Mouse (Mus musculus): ENCODE measurements around the gene Krtap10-4.

Gene Krtap10-4

GRCm38 (mm10) chr10:77826951-77827350, at the start of gene Krtap10-4:
TSS of gene Krtap10-4 (minus strand) at chr10:77827095.
- DNase-seq (ENCODE audit: extremely low spot score, low spot score), result no peak

DNA sequence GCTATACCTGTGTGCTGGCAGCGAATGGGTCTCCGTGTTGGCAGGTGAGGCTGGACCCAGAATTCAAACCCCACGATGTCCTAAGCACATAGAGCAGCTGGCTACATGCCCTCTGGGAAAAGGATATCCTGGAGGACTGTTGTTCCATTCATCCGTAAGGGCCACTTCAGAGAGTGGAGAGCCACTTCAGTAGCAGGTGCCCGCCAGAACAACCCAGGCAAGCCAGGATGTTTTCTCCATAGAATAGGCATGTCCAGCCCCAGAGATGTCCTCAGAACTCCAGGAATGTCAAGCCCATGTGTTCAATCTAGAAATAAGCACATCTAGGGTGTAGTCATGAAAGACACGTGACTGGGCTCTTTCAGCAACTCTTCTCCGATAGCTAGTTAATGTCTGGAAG, 42.8 kb upstream of the Krtap10-4 start:
- DNase-seq (ENCODE audit: extremely low spot score, low spot score), result no peak

DNA sequence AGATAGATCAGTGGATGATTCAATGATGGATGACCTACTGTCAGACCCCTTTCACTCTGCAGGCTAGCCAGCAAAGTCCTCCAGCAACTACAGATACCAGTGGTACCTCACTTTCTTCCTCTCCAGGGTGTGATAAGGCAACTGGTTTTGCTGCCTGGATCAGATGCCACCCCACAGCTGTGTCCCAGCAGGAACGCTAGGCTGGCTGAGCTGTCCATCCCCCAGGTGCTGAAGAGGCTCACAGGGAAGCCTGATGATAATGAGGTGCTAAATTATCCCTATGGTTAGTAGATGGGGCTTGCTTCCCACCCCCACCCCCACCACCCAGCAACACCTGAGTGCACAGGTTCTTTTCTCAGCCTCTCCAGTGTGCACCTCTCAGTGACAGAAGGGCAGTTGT, 40.7 kb upstream of the Krtap10-4 start:
- DNase-seq (ENCODE audit: extremely low spot score, low spot score), result no peak

GRCm38 (mm10) chr10:77864762-77865143, 37.9 kb upstream of the Krtap10-4 start:
- no peak for DNase-seq (ENCODE audit: extremely low spot score, low spot score)

- peak; percentile 35 for DNase-seq (ENCODE audit: extremely low spot score, low spot score)
Observed at GRCm38 (mm10) chr10:77864067-77864761, 37.3 kb upstream of the Krtap10-4 start.

DNA sequence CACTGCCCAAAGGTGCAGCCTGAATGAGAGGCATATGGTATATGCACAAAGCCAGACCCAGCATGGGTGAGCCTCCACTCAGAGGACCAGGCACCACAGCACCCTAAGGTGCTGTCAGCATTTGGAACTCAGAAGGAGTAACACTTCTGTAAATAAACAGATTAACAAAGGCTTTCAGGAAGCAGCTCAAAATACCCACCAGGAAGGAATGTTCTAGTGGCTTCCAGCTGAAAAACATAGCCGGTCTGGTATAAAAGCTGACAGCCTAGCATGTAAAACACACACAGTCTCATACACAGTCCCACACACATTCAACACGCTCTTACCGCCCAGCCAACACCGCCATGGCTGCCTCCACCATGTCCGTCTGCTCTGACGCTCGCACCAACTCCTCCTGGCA, 34.8 kb upstream of the Krtap10-4 start, which contains the start of gene Gm3285:
Gm3285 (plus strand) TSS at position 301 of the 400 bp plus-strand sequence.
- no peak for DNase-seq (ENCODE audit: extremely low spot score, low spot score)

DNA sequence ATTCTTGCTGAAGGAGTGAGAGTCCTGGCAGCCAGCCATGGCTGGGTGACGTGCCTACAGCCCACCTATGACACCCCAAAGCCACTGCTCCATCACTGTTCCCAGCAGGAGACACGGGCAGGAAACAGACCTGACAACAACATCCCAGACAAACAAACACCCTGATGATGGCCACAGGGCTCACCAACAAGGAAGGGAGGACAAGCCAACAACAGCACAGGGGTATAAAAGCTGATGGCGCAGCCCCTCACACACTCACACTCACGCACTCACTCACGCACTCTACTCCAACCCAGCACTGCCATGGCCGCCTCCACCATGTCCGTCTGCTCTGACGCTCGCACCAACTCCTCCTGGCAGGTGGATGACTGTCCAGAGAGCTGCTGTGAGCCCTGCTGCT, 25.7 kb upstream of the Krtap10-4 start, which contains the start of gene Gm10318:
Gm10318 (plus strand) TSS at position 301 of the 400 bp plus-strand sequence.
- DNase-seq (ENCODE audit: extremely low spot score, low spot score), result no peak

- no peak for DNase-seq (ENCODE audit: extremely low spot score, low spot score)
Observed at GRCm38 (mm10) chr10:77847538-77847937, 20.6 kb upstream of the Krtap10-4 start.

DNA sequence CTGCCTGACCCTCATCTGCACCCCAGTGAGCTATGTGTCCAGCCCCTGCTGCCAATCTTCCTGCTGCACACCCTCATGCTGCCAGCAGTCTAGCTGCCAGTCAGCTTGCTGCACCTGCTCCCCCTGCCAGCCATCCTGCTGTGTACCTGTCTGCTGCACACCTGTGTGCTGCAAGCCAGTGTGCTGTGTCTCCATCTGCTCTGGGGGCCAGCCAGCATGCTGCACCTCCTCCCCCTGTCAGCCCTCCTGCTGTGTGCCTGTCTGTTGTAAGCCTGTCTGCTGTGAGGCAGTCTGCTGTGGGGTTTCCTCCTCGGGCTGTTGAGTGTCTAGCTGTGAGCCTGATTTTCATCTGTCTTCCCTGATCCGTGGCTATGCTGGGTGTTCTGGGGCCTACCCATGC, 20.1 kb upstream of the Krtap10-4 start:
- DNase-seq (ENCODE audit: extremely low spot score, low spot score), result no peak

DNA sequence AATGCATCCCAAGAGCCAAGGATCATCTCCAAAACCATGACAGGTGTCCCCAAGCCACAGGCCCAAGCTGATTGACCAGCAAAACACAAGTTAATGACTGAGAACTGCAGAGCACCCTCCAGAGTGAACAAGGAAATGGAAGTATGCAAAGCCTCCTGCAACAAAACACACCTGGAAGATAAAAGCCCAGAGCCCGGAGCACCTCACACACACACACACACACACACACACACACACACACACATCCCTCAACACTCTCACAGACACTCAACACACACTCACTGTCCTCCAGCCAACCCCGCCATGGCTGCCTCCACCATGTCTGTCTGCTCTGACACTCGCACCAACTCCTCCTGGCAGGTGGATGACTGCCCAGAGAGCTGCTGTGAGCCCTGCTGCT, 19.6 kb upstream of the Krtap10-4 start, which contains the start of gene Gm36176:
Gm36176 (plus strand) TSS at position 301 of the 400 bp plus-strand sequence.
- no peak for DNase-seq (ENCODE audit: extremely low spot score, low spot score)

DNA sequence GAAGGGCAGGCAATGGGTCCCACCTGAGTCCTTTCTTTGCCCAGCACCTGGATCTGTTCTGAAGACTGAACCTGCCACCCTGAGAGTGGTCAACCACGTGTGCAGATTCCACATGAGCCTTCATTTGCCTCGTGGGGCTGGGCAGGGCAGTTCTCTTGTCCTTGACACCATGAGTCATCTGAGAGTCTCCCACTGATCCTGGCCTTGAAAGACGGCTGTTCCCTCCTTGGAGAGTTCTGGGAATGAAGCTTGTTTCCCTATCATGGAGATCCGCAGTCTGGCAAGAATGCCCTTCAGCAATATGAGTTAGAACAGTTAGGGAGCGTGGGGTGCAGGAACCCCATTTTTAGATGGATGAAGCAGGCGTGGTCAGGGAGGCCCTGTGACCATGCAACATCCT, 12.1 kb upstream of the Krtap10-4 start:
- DNase-seq (ENCODE audit: extremely low spot score, low spot score), result no peak

DNA sequence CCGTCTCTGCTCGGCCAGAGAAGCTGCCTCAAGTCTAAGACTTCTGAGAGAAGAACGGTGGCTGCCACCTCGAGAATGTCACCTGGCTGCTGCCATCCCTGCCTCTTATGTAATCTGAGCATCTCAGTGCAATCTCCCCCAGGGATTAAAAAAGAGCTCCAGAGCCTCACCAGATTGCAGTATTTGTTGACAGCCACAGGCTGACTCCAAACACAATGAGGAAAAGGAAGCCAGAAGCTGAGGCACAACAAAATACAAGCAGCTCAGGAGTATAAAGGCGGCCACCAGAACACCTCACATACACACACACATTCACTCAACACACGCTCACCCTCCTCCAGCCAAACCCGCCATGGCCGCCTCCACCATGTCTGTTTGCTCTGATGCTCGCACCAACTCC, 8.8 kb upstream of the Krtap10-4 start, which contains the start of gene Krtap10-10:
Krtap10-10 (plus strand) TSS at position 301 of the 400 bp plus-strand sequence.
- no peak for DNase-seq (ENCODE audit: extremely low spot score, low spot score)

- no peak for DNase-seq (ENCODE audit: extremely low spot score, low spot score)
Observed at GRCm38 (mm10) chr10:77819203-77819602, 7.7 kb downstream of the Krtap10-4 start.

- DNase-seq (ENCODE audit: extremely low spot score, low spot score), result no peak
Observed at GRCm38 (mm10) chr10:77818523-77818922, 8.4 kb downstream of the Krtap10-4 start.

DNA sequence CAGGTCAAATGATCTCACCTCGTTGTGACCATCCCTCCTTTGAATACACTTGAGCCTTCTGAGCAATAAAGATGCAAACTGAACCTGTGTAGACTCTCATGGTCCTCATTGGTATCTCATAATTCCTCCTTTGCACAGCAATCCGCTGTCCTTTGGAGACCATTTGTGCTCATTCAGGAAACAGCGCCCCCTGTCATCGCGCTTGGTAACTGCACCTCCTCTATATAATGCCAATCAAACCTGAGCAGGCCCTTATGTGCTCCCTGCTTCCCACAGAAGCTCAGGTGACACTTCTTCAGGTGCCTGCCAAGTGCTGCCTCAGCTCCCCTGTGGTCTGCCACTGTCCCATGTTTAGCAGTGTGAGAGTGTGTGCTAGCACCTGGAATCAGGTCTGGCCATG, 11.4 kb downstream of the Krtap10-4 start:
- DNase-seq (ENCODE audit: extremely low spot score, low spot score), result peak; percentile 42

DNA sequence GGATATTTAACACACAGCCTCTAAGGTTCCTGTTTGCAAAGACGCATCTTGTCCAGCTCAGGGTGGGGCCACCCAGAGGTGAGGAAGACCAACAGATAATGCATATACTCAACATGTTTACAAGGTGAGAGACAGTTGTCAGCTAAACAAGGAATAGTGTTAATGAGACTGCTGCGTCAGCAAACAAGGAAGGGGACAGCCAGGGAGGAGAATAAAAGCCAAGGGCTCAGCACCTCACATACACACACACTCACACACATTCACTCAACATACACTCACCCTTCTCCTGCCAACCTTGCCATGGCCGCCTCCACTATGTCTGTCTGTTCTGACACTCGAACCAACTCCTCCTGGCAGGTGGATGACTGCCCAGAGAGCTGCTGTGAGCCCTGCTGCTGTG, 12.5 kb downstream of the Krtap10-4 start, which contains the start of gene Gm2696:
Gm2696 (plus strand) TSS at position 301 of the 400 bp plus-strand sequence.
- no peak for DNase-seq (ENCODE audit: extremely low spot score, low spot score)

DNA sequence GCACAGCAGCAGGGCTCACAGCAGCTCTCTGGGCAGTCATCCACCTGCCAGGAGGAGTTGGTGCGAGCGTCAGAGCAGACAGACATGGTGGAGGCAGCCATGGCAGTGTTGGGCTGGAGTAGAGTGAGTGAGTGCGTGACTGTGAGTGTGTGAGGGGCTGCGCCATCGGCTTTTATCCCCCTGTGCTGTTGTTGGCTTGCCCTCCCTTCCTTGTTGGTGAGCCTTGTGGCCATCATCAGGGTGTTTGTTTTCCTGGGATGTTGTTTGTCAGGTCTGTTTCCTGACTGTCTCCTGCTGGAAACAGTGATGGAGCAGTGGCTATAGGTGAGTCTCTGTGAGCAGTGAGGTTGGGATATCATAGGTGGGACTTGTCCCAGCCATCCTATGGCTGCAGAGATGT, 15.2 kb downstream of the Krtap10-4 start, which contains the start of gene Gm9507:
Gm9507 (minus strand) TSS at position 101 of the 400 bp plus-strand sequence.
- DNase-seq (ENCODE audit: extremely low spot score, low spot score), result no peak

- DNase-seq (ENCODE audit: extremely low spot score, low spot score), result no peak
Observed at GRCm38 (mm10) chr10:77804095-77804494, 22.8 kb downstream of the Krtap10-4 start.

DNA sequence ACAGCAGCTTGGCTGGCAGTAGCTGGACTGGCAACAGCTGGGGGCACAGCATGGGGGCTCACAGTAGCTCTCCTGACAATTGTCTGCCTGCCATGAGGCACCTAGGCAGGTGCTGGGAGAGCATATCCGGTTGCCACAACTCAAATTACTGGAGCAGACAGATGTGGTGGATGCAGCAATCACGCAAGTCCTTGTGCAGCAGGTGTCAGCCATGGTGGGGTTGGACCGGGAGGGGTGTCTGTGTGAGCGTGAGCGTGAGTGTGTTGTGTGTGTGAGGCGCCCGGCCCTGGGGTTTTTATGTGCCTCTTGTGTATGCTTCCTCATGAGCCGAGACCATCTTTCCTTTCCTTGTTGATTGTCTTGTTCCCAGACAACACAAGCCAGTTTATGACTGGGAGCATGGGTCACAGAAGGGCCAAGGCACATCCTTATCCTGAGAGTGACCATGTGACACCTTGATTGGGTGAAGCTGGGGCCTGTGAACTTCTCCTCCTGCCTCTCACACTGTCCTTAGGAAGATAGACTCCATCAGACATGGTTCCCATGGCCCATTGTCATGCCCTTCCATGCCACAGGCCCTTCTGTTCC, 27.9 kb downstream of the Krtap10-4 start, which contains the start of gene Gm19668:
Gm19668 (minus strand) TSS at position 213 of the 588 bp plus-strand sequence.
- DNase-seq (ENCODE audit: extremely low spot score, low spot score), result peak; percentile 18

DNA sequence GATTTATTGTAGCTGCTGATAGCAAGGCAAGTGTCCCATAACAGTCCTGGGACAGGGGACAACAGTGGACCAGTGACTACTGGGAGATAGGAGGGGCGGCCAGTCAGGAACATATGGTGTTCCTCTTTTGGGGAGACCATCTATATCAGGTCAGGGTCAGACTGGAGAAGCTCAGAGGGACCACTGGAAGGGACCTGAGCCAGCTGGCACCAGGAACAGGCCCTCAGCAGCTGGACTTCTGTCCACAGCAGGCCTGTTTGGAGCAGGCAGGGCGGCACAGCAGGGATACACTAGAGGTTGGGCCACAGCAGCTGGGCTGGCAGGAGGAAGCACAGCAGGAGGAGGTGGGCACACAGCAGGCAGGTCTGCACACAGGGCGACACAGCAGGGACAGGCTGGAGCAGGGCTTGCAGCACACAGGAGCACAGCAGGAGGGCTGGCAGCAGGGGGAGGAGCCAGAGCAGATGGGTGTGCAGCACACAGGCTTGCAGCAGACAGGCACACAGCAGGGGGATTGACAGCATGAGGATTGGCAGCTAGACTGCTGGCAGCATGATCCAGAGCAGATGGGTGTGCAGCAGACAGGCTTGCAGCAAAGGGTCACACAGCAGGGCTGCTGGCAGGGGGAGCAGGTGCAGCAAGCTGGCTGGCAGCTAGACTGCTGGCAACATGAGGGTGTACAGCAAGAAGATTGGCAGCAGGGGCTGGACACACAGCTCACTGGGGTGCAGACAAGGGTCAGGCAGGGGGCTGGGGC, 28.6 kb downstream of the Krtap10-4 start:
- peak; percentile 12 for DNase-seq (ENCODE audit: extremely low spot score, low spot score)

DNA sequence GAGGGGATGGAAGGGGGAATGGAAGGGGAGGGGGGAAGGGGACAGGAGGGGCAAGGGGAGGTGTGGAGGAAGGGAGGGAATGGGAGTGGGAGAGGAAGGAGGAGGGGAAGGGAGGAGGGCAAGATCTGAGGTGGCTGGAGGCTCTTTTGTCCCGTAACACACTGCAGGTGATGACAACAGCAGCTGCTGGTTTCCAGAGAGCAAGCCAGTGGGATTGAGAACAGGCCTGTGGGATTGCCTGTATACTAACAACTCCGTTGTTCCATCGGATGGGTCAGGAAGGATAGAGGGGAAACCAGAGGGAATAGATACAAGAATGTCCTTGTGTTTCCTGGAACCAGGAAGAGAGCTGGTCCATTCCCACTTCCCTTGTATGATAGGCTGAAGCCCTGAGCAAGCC, 29.2 kb downstream of the Krtap10-4 start:
- DNase-seq (ENCODE audit: extremely low spot score, low spot score), result peak; percentile 12

DNA sequence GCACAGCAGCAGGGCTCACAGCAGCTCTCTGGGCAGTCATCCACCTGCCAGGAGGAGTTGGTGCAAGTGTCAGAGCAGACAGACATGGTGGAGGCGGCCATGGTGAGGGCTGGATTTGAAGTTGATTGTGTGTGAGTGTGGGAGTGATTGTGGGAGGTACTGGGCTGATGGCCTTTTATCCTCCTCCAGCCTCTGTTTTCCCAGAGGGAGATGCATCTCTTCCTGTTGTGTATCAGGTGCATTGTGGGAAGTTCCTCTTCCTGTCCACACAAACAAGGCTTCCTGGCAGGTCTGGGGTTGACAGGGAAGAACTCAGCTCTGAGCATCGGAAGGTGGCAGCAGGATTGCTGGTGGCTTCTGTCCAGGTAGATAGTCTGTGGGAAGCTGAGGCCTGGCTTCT, 31.9 kb downstream of the Krtap10-4 start, which contains the start of gene Gm9639:
Gm9639 (minus strand) TSS at position 101 of the 400 bp plus-strand sequence.
- peak; percentile 6 for DNase-seq (ENCODE audit: extremely low spot score, low spot score)

Data from neural tube, embryonic 10.5 days (tissue).